Mouse (Mus musculus) embryonic fibroblast, embryonic 13.5 days (primary cell): ENCODE measurements around the gene Pik3r1.

ENCODE experiments used
- CTCF ChIP-seq: IDR thresholded peaks from 2 replicates; pipeline ENCODE4 v1.5.1; 2011; ENCODE audit warnings: mild to moderate bottlenecking, control low read depth, low read length, moderate library complexity, borderline replicate concordance; ENCODE audit not compliant: insufficient read depth
- POLR2A ChIP-seq: IDR thresholded peaks from 2 replicates; pipeline ENCODE4 v1.6.1; 2011; ENCODE audit warnings: low read depth, mild to moderate bottlenecking, control low read depth, low read length, moderate library complexity

- TF ChIP-seq POLR2A (no peak), CTCF (no peak)
These were observed 28.2 kb downstream of the Pik3r1 start for GRCm38 (mm10) chr13:101739732-101740381.
